Mouse (Mus musculus) limb, embryonic 15.5 days (tissue): ENCODE results near the gene Nrcam. TPM values are rescaled to one million over a fixed set of nuclear protein-coding genes. Genes with fewer than 3 reads are reported as not detected.

ENCODE experiments used
- ATAC-seq: fragments of 200-750 bp; cut with Nextera tagmentation; 2 replicates; pipeline ENCODE4 v1.8.0; 2017; ENCODE audit warnings: low read depth, moderate TSS enrichment; ENCODE audit not compliant: insufficient number of reproducible peaks, low FRiP score, low TSS enrichment
- H3K27ac ChIP-seq: fragments of 300-500 bp; sonication (generic); 2 replicates; pipeline ENCODE4 v1.5.1; 2015; ENCODE audit warnings: moderate library complexity, mild to moderate bottlenecking, inconsistent platforms
- H3K27me3 ChIP-seq: fragments of 300-500 bp; sonication (generic); 2 replicates; pipeline ENCODE4 v1.6.1; 2015; ENCODE audit warnings: inconsistent platforms
- H3K36me3 ChIP-seq: fragments of 300-500 bp; sonication (generic); 2 replicates; pipeline ENCODE4 v1.6.1; 2015; ENCODE audit warnings: inconsistent platforms
- H3K4me1 ChIP-seq: fragments of 300-500 bp; sonication (generic); 2 replicates; pipeline ENCODE4 v1.6.1; 2015; ENCODE audit warnings: inconsistent platforms
- H3K4me2 ChIP-seq: fragments of 300-500 bp; sonication (generic); 2 replicates; pipeline ENCODE4 v1.6.1; 2015; ENCODE audit warnings: mild to moderate bottlenecking, inconsistent platforms
- H3K4me3 ChIP-seq: fragments of 300-500 bp; sonication (generic); 2 replicates; pipeline ENCODE4 v1.5.1; 2015; ENCODE audit warnings: mild to moderate bottlenecking, inconsistent platforms
- H3K9ac ChIP-seq: fragments of 300-500 bp; sonication (generic); 2 replicates; pipeline ENCODE4 v1.6.1; 2015; ENCODE audit warnings: inconsistent platforms
- H3K9me3 ChIP-seq: fragments of 300-500 bp; sonication (generic); 2 replicates; pipeline ENCODE4 v1.6.1; 2016; ENCODE audit warnings: inconsistent platforms
- WGBS: fragments of 180-500 bp; shearing (Covaris S2); methylation state at CpG from one replicate; pipeline ENCODE4 v1.1.7; 2015; 5-methylcytosine and 5-hydroxymethylcytosine counted together
- polyA plus RNA-seq: library from polyadenylated mRNA; unstranded; fragments of >200 nt; fragmentation: Nextera tagmentation; extraction: Ambion mirVana; gene quantifications from 2 replicates; pipeline ENCODE4 v1.2.1, GENCODE M21; 2015

Nrcam gene
- polyA plus RNA-seq, 1 experiment from 2014 or later = 2.8 TPM

DNA sequence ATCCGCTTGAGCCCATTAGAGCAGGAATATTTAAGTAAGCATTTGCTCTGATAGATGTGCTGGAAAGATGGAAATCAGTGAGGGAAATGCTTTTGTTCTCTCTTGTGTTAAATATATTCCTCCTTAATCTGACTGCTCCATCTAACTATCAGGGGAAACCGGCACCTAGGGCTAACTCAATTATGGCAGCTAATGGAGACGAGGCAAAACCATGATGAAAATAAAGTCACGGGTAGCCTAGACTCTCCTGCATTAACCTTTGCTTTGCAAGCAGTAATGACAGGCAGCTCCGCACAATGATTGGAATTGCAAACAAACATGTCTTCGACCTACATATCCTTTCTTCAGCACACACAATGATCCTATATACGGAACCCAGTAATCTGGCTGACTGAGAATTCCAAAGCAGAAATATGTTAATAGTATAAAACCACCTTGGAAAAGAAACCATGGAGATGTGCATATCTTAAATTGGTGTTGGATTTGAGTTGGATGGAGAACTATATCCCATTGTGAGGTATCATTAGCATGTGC, 205.5 kb downstream of the Nrcam start:
- Histone ChIP-seq H3K9ac (no peak overlapping the region), H3K4me2 (no peak overlapping the region), H3K4me3 (no peak overlapping the region), H3K9me3 (no peaks in the 10 kb centered on the region), H3K27me3 (no peaks in the 10 kb centered on the region), H3K36me3 (no peaks in the 10 kb centered on the region), H3K4me1 (no peaks in the 10 kb centered on the region), H3K27ac (no peak overlapping the region)
- WGBS = 86% methylated on average over 7 of the region's 7 CpGs
- no peak for ATAC-seq

DNA sequence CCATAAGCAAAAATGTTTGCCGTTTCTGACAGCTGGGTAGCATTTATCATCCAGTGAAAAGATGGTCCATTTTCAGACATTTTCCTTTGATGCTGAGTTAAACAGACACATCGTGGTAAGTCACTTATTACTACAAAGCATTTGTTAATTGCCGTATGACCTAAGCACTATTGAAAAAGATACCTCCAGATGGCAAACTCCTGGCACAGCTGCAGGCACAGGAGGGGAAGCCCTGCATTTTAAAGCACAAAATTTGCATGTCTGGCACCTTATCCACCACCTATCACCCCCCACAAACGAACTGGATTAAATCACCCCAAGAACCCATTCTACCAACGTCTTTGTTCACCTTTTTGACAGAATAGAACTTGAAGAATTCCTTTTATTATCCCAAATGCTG, 206.9 kb downstream of the Nrcam start:
- H3K9me3 ChIP-seq = no peaks in the 10 kb centered on the region
- H3K4me2 ChIP-seq = no peak overlapping the region
- H3K4me3 ChIP-seq = no peak overlapping the region
- no peaks in the 10 kb centered on the region for H3K27me3 ChIP-seq
- no peak overlapping the region for H3K9ac ChIP-seq
- no peak overlapping the region for H3K27ac ChIP-seq
- H3K4me1 ChIP-seq = no peaks in the 10 kb centered on the region
- no peaks in the 10 kb centered on the region for H3K36me3 ChIP-seq
- no peak for ATAC-seq
- WGBS = 13% methylated on average over 5 of the region's 5 CpGs

DNA sequence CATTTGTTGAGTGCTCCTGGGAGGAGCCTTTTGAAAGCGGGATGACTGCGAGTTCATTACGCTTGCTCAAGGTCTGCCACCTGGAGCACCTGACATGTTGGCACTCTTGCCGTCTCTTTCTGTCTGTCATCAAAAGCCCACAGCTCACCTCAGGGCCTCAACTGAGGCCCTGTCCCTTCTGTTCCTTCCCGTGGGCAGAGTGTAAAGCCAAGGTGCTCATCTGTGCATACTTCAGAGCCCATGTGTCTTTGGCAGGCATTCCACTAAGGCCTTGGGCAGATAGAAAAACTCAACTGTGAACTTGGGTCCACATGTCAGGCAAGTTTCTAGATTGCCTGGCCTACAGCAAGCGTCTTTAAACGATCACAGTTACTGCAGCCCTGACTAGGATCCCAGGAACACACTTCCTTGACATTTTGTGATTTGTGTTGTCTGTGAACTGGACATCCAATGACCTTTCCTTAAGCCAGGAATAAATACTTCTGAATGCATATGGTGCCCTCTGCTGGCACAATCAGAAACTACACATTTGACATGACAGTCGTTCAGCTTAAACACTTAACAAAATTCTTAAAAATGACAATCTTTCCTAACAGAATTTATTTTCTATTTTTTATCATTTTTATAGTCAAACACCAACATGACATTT, 219.2 kb downstream of the Nrcam start:
- WGBS = 46% methylated on average over 8 of the region's 8 CpGs
- no peak overlapping the region for H3K27ac ChIP-seq
- H3K4me3 ChIP-seq = no peak overlapping the region
- no peaks in the 10 kb centered on the region for H3K9me3 ChIP-seq
- no peaks in the 10 kb centered on the region for H3K4me1 ChIP-seq
- H3K36me3 ChIP-seq = no peaks in the 10 kb centered on the region
- no peaks in the 10 kb centered on the region for H3K27me3 ChIP-seq
- no peak overlapping the region for H3K9ac ChIP-seq
- no peak for ATAC-seq
- H3K4me2 ChIP-seq = no peak overlapping the region

DNA sequence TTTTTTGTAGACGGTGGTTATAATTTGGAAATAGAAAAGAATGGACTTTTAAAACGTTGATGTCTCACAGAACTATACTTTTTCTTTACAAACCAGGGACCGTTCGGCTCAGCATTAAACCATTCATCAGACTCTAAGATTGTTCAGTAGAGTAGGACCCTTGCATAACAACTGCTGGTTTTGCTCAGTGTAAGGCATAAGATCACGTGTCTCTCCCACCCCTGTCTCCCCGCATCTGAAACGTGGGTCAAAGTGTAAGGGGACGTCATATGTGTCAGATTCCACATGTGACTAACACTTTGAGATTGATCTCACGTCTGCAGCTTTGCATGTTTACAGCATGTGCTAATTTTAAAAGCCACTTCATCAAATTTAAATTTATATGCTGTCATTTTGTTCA, 219.8 kb downstream of the Nrcam start:
- no peaks in the 10 kb centered on the region for H3K4me1 ChIP-seq
- 52% methylated on average over 9 of the region's 9 CpGs for WGBS
- no peaks in the 10 kb centered on the region for H3K36me3 ChIP-seq
- H3K9me3 ChIP-seq = no peaks in the 10 kb centered on the region
- no peak overlapping the region for H3K27ac ChIP-seq
- H3K4me2 ChIP-seq = no peak overlapping the region
- no peak overlapping the region for H3K9ac ChIP-seq
- no peaks in the 10 kb centered on the region for H3K27me3 ChIP-seq
- no peak overlapping the region for H3K4me3 ChIP-seq
- no peak for ATAC-seq

DNA sequence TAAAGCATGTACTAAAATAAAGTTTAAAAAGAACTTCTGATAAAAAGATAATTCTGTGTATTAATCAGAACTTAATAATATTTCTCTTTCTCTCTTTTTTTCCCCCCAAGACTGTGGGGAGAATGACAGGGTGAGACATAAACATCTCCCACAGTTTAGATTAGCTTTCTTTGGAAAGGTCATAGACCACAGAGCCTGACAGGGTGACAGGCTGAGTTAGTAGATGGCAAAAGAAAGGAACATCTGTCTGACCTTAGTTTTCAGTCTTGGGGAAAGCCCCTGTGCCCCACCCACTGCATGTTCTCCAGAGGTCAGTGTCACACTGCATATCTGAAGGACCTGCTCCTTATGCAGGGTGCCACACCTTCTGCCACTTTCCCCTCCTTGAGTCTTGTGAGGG, 222.9 kb downstream of the Nrcam start:
- ATAC-seq = no peak
- Histone ChIP-seq H3K27ac (no peak overlapping the region), H3K27me3 (no peaks in the 10 kb centered on the region), H3K36me3 (no peaks in the 10 kb centered on the region), H3K4me1 (no peaks in the 10 kb centered on the region), H3K4me3 (no peak overlapping the region), H3K9ac (no peak overlapping the region), H3K4me2 (no peak overlapping the region), H3K9me3 (no peaks in the 10 kb centered on the region)

DNA sequence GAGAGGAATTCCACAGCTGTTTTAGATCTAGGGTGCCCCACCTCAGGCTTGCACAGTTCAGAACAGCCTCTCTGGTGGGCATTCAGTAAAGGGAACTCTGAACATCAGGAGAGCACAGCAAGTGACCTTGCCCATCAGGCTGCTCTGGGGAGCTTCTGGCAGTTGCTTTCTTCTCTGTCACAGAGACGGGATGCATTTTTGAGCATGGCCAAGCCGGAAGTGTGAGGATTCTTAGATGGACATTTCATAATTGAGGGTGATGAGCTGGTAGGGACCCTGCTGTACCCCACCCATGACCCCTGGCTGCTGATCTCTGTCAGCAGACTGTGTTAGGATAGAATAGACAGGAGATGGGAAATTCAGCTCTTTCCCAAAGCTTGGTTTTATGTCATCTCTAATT, 225.4 kb downstream of the Nrcam start:
- no peak overlapping the region for H3K27ac ChIP-seq
- no peaks in the 10 kb centered on the region for H3K9me3 ChIP-seq
- no peak overlapping the region for H3K4me2 ChIP-seq
- no peaks in the 10 kb centered on the region for H3K36me3 ChIP-seq
- H3K27me3 ChIP-seq = no peaks in the 10 kb centered on the region
- no peaks in the 10 kb centered on the region for H3K4me1 ChIP-seq
- no peak for ATAC-seq
- WGBS = 64% methylated on average over 2 of the region's 2 CpGs
- no peak overlapping the region for H3K9ac ChIP-seq
- H3K4me3 ChIP-seq = no peak overlapping the region

DNA sequence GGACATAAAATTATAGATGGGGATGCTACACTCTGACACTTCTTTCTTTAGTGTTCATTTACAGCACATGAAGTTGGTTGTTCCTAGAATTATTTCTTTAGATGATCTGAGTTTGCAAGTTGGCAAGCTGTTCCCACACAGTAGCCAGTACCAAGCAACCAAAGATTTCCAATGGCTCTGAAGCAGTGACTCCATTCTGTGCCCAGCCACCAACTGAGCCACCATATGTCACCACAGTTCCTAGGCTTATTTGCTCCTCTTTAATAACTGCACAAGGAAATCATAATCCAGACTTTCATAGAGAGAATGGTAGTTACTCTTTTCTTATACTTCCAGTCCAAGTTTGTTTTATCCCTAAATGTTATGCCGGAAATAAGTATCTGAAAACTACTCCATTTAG, 226.1 kb downstream of the Nrcam start:
- Histone ChIP-seq H3K27ac (no peak overlapping the region), H3K9me3 (no peaks in the 10 kb centered on the region), H3K9ac (no peak overlapping the region), H3K4me1 (no peaks in the 10 kb centered on the region), H3K27me3 (no peaks in the 10 kb centered on the region), H3K36me3 (no peaks in the 10 kb centered on the region), H3K4me3 (no peak overlapping the region), H3K4me2 (no peak overlapping the region)
- ATAC-seq = no peak
- 92% methylated on average over 1 of the region's 1 CpGs for WGBS

DNA sequence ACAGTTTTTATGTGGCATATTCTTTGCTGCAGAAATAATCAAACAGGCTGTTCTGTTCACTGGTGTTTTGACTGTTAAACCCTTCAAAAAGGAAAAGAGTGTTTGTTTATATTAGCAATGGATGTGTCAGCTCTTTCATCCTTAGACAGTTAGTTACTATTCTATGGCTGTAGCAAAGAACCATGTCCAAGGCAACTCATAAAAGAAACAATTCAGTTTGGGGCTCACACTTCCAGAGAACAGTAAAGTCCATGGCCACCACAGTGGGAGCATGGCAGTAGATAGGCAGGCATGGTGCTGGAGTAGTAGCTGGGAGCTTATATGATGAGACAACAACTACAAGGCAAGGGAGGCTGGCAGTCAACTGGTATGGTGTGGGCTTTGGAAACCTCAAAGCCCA, 231.3 kb downstream of the Nrcam start:
- H3K9ac ChIP-seq = no peak overlapping the region
- no peaks in the 10 kb centered on the region for H3K36me3 ChIP-seq
- no peaks in the 10 kb centered on the region for H3K9me3 ChIP-seq
- no peaks in the 10 kb centered on the region for H3K4me1 ChIP-seq
- ATAC-seq = no peak
- no peak overlapping the region for H3K27ac ChIP-seq
- no peak overlapping the region for H3K4me2 ChIP-seq
- H3K27me3 ChIP-seq = no peaks in the 10 kb centered on the region
- no peak overlapping the region for H3K4me3 ChIP-seq

DNA sequence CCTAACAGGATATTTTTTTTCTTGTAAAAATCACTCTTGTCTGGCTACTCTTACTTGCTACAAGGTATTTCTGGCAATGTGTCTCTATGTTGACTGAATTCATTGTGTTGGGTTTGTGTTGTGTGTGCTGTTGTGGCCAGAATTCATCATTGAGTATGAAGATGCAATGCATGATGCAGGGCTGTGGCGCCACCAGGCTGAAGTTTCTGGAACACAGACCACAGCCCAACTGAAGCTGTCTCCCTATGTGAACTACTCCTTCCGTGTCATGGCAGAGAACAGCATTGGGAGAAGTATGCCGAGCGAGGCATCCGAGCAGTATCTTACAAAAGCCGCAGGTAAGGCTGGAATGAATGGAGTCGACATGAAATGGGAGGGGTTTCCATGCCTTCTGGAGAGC, 241.4 kb downstream of the Nrcam start:
- 83% methylated on average over 7 of the region's 7 CpGs for WGBS

DNA sequence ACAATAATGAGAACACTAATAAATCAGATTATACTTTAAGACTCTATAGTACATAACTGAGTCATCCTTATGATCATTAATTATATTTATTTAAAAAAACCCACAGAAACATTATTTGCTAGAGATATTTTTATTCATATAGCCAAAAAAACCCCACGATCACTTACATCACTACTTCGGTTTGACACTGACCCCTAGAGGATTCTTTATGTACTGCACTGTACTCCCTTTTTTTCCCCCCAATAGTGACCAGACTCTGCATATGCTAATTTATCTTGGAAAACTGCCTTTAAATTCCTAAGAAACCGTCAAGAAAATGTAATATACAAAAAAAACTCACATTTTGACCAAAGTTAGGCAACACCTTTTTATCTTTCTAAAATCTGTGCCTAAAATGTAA, 244.0 kb downstream of the Nrcam start:
- H3K4me1 ChIP-seq = no peaks in the 10 kb centered on the region
- H3K9me3 ChIP-seq = no peaks in the 10 kb centered on the region
- H3K27me3 ChIP-seq = no peaks in the 10 kb centered on the region
- no peaks in the 10 kb centered on the region for H3K36me3 ChIP-seq
- ATAC-seq = no peak
- H3K27ac ChIP-seq = no peak overlapping the region
- H3K4me2 ChIP-seq = no peak overlapping the region
- no peak overlapping the region for H3K9ac ChIP-seq
- 15% methylated on average over 3 of the region's 3 CpGs for WGBS
- H3K4me3 ChIP-seq = no peak overlapping the region

More for the DNA sequence above, 241.4 kb downstream of the Nrcam start:
- Histone ChIP-seq H3K4me1 (no peaks in the 10 kb centered on the region), H3K36me3 (no peaks in the 10 kb centered on the region), H3K9me3 (no peaks in the 10 kb centered on the region), H3K27ac (no peak overlapping the region), H3K4me2 (no peak overlapping the region), H3K27me3 (no peaks in the 10 kb centered on the region), H3K9ac (no peak overlapping the region), H3K4me3 (no peak overlapping the region)
- ATAC-seq = no peak

DNA sequence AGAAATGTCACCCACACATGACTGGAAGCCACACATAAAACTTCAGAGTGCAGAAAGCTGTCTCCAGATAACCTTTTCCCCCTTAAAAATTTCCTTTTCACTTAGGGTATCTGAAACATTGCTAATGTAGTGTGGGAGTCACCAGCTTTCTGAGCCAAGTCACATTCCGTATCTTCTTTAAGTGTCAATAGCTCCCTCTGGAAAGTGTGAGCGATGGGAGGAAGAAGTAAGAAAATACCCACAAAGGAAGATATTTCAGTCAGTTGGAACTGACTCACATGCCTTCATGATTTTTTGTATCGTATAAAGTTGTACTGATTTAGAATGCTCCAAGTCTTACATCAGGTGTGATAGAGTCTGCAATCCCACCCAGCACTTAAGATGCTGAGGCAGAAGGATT, 245.5 kb downstream of the Nrcam start:
- Histone ChIP-seq H3K9me3 (no peaks in the 10 kb centered on the region), H3K4me3 (no peak overlapping the region), H3K4me2 (no peak overlapping the region), H3K27me3 (no peaks in the 10 kb centered on the region), H3K9ac (no peak overlapping the region), H3K36me3 (no peaks in the 10 kb centered on the region), H3K4me1 (no peaks in the 10 kb centered on the region), H3K27ac (no peak overlapping the region)
- no peak for ATAC-seq
- WGBS = 89% methylated on average over 3 of the region's 3 CpGs

DNA sequence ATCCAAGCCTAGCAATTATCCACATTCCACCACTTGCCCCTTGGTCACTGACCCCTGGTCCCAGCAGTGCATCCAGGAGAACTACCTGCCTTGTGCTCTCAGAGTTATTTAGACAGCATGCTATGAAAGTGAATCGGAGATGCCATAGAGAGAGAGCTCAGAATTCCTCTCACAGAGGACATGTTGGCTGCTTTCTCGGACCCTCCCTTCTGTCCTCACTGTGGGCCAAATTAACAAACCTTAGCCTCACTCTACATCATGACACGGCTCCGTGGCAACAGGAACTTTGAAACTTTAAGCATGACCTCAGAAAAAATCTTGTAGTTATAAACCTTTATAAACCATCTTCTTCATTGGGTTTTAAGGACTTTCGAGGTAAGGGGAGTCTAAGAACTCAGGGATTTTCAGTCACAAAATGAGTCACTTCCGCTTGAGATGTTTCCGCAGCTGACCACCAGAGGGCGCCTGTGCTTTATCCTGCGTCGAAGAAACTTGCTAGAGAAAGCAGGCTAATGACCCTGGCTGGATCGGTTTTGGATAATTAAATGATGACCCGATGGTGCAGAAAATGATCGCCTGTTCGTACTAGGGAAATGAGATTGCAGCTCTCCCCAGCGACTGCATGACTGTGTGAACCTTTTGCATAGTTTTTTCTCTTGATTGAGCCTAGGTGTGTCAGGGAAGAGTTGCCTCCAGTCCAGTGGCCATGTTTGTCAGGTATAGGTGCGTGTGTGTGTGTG, 272.9 kb downstream of the Nrcam start:
- H3K4me3 ChIP-seq = no peak overlapping the region
- no peak overlapping the region for H3K4me2 ChIP-seq
- no peaks in the 10 kb centered on the region for H3K36me3 ChIP-seq
- no peak overlapping the region for H3K9ac ChIP-seq
- no peaks in the 10 kb centered on the region for H3K4me1 ChIP-seq
- WGBS = 37% methylated on average over 16 of the region's 16 CpGs
- H3K27ac ChIP-seq = no peak overlapping the region
- H3K27me3 ChIP-seq = no peaks in the 10 kb centered on the region
- no peaks in the 10 kb centered on the region for H3K9me3 ChIP-seq
- ATAC-seq = no peak
